Mouse (Mus musculus) thymus, postnatal 4 days (tissue): ENCODE data around the gene Map3k10.
"Not testable (repeated sequence)": the region's sequence is repeated elsewhere in the genome, so short reads cannot be mapped to it uniquely, and the experiment has no call there.

Experiments used
- DNase-seq: peaks from one replicate; pipeline ENCODE4 v3.0.0; 2021

Map3k10 gene

DNA sequence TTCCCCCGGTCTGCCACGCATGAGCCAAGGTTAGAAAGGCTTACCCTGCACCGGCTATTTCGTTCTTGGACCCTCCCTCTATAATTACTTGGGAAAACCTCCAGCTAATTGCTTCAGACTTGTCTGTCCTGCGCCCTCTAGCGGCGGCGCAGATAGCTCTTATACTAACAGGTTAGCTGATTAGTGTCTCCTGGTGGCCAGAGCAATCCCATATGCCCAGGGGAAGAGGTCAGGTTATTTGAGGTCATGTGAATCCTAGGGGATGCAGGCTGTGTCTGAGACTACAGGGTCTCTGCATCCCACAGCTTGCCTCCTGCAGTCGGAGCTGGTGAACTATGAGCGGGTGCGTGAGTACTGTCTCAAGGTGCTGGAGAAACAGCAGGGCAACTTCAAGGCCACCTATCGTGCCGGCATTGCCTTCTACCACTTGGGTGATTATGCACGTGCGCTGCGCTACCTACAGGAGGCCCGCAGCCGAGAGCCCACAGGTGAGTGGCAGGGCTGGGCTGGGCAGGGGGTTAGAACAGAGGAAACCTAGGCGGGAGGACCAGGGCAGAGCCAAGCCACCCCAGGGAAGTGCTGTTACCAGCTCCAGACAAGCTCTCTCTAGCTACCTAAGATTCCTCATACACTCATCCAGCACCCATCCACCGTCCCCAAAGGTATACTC is 19.7 kb downstream of the Map3k10 start:
- peak; percentile 62 for DNase-seq

DNA sequence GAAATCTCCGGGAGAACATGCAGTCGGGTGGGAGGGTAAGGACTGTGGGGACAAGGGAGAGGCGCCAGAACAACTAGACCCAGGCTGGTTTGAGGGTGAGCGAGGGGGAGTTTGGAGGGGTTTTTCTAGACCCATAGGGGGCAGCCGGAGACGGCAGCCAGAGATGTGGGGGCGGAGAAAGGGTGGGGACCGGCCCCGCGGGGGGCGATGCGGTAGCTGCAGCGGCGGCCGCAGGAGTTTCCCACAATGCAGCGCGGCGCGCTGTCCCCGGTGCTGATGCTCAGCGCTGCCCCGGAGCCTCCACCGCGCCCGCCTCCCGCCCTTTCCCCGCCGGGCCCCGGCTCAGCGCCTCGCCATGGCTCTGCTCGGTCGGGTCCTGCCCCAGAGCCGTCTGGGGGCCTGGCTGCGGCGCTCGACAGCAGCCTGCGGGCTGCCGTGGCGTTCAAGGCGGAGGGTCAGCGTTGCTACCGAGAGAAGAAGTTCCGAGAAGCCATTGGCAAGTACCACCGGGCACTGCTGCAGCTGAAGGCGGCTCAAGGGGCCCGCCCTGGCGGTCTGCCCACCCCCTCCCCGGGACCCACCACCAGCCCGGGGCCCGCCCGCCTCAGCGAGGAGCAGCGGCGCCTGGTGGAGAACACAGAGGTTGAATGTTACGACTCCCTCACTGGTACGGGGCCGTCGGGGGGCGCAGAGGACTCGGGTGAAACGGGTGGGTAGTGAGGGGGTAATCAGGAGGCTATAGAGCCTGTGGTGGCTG is 20.5 kb downstream of the Map3k10 start, which contains the start of gene Ttc9b:
TSS of gene Ttc9b (plus strand) at position 235 of the 757 bp plus-strand sequence.
- DNase-seq, result peak; percentile 85

DNA sequence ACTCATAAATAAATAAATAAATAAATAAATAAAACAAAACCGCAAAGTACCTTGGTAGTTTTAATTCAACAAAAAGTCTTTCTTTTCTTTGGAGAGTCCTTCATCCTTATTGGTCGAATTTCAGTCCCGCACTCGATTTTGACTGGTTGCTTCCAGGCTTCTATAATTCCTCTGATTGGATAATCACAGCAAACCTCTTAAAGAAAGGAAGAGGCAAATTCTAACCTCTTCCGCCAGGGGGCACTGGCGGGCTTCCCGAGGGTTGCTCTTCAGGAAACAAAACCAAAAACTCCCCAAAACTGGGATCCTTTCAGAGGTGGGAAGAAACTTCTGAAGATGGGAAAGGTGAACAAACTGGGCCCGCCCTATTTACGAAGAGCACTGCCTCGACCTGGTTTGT is 23.4 kb downstream of the Map3k10 start:
- DNase-seq, result peak; percentile 85

DNA sequence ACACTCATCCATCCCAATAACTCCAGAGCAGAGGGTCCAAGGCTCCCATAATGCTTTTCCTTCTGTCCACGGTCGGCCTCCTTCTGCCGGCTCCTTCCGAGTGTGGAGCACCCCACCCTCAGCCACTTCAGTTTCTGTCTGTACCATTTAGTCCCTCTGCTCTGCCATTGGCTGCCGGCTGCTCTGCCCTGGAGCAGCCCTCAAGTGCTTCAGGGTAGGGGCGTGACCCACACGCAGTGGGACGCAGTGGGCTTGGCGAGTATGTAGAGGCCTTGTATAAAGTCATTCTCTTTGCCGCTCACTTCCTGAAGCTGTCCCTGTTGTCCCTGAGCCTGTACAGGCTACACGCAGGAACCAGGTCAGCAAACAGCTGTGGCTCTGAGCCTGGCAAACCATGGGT is 24.7 kb downstream of the Map3k10 start:
- no peak for DNase-seq

DNA sequence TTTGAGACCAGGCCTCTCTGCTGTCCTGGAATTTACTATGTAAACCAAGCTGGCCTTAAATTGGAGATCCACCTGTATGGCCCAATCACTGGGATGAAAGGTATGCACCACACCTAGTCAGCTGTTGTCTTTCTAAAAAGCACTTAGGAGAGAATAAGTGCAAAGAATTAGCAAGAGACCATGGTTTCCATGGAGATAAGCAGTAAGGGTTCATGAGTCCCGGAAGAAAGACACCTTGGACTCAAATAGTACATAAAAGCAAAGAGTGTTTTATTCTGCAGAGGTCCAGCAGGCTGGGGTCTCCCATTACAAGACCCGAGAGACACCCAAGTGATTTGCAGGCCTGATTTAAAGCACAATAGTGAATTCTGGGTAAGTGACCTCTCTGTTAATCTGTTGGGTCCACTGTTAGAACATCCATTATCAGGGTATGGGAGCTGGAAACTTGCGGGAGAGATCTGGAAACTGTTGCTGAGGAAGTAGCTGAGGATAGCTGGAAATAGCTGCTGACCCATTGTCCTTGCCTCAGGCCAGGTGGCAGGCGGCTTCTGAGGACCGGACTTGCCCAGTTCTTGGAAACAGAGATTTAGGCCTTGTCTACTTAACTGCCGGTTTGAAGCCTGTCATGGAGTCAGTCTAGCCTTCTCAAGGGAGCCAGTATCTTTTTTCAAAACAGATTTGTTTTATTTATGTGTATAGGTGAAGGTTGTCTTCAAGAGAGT is 27.0 kb downstream of the Map3k10 start:
- DNase-seq, result no peak

DNA sequence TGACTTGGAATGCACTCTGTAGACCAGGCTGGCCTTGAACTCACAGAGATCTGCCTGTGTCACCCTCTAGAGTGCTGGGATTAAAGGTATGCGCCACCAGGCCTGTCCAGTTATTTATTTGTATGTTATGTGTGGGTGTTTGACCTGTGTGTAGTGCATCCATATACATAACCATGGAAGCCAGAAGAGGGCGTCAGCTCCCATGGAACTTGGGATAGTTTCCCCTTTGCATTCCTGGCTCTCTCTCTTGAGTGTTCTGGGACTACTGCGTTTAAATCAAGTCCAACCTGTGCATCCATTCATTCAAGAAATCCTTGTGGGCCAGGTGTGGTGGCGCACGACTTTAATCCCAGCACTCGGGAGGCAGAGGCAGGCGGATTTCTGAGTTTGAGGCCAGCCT is 27.9 kb downstream of the Map3k10 start:
- no peak for DNase-seq

DNA sequence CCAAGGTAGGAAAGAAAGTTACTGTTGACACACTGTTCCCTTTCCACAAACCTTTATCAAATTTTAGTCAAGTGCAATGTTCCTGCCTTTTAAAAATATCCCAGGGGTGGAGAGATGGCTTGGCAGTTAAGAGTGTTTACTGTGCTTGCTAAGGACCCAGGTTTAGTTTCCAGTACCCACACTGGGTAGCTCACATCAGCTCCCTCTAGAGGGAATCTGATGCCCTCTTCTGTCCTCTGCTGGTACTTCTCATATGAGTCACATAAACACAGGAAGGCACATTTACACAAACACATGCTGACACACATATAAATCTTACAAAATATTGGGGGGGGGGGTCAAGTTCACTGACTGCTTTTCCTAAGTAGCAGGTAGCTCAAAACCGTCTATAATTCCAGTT is 29.9 kb downstream of the Map3k10 start:
- DNase-seq, result no peak

DNA sequence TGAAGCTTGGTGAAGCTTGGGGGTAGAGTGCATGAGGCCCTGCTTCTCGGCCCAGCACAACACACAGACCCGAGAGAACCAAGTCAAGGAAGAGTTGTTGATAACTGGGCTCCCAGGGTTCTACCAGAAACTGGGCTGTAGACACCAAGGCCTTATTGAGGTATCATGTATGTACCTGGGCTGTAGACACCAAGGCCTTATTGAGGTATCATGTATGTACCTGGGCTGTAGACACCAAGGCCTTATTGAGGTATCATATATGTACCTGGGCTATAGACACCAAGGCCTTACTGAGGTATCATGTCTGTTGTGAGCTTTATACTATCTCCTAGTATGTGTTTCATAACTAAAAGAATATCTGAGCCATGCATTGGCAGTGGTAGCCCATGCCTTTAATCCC is 39.3 kb downstream of the Map3k10 start:
- DNase-seq, result not testable (repeated sequence)

DNA sequence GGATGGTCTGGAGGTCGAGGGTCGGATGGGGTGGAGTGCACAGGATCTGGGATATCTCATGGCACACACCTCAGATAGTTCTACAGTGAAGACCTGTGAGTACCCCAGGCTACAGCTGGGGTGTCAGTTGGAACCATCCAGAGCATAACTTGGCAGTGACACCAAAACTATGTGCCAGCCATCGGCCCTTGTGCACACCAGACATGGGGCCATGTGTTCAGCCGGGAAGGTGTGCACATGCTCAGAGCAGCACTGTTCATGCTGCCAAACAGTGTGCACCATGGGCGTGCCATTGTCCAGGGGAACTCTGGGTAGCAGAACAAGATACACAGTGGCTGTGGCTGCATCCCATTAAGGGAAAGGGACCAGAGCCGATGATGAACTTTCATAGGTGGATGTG is 39.7 kb downstream of the Map3k10 start:
- DNase-seq, result no peak

DNA sequence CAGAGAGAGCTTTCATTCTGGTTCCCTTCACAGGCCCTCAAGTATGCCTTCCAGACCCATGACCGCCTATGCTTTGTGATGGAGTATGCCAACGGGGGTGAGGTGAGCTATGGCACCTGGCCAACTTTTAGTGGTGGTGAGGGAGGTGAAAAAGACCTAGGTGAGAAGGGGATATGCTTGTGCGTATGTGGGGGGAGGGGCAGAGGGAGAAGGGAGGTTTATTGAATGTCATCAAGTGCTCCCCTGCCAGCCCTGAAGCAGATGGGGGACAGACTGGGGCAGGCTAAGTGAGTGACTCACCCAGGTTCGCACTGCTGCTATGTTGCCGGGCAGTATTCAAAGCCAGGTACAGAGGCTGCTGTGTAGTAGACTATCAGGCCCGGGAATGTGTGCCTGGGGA is 41.2 kb downstream of the Map3k10 start:
- DNase-seq, result no peak

DNA sequence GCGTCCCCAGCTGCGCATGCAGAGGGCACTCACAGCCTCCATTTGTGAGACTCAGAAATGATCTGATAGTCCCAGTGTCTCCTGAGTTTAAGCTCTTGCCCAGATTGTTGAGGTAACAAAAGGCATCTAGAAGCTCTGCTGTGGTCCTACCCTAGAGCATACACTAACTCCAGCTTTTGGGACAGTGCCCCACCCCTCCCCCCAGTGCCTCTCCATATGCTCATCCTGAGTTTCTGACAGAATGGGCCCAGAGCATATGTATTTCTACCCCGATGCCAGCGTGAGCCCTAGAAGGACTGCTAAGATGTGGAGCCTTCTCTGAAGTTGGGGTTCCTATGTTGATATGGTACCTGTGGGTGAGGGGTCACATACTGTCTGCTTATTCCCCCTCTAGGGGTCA is 43.0 kb downstream of the Map3k10 start:
- no peak for DNase-seq

DNA sequence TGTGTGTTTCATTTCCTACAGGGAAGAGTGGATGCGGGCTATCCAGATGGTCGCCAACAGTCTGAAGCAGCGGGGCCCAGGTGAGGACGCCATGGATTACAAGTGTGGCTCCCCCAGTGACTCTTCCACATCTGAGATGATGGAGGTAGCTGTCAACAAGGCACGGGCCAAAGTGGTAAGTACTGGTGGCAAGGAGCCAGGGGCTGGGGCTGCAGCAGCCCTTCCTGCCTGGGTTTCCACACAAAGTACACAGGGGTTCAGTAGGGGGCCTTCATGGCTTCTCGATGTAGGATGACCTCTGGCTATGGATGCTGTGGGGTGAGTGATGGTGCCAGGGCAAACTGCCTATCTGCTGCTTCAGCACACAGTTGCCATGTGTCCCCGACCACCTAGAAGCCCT is 45.6 kb downstream of the Map3k10 start:
- not testable (repeated sequence) for DNase-seq

DNA sequence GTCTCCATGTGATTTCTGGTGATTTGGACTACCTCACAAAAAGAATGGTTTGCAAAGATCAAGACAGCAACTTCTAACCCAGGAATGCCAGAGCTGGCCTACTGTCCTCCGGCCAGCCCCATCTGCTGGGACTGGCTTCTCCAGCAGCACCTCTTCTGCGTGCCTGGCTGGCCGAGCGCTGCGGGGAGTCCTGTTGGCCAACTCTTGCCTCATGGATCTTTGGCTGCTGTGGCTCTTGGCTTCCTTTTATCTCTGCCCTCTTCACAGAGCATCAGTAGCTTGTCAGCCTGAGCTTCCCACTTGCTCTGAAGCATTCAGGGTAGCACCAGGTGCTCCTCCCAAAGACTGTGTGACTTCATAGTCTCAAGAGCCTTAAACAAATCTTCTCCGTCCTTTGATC is 46.2 kb downstream of the Map3k10 start:
- no peak for DNase-seq

DNA sequence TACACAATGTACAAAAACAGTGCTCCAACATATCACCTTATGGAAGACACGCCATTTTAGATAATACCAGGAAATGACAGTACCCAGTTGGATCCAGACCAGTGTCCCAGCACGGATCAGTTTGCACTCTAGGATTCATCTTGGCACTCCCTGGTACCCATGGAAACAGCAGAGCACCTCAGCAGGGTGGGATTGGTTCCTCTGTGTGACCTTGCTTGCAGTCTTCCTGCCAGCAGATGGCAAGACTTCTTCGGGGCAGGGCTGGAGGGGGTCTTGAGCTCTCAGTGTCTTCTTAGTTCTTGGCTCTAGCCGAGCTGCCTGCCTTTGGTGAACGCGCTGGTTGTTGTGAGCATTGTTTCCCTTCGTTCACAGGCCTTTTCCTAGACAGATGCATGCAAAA is 46.7 kb downstream of the Map3k10 start:
- no peak for DNase-seq

DNA sequence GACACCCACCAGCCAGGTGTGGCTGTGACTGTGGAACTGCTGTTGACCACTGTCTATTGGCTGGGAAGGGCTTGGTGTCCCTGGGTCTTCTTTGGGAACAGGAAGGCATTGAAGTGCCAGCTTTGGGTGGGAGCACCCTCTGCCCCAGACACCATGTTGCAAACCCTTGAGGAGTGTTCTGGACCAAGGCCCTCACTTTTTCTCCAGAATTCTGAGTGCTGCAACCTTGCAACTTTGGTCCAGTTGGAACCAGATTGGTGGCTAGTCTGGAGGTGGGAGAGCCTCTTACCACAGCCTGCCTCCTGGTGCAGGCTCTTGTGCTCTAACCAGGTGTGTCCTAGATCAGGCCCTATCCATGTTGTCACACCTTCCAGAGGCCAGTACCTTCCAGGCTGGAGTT is 49.4 kb downstream of the Map3k10 start:
- DNase-seq, result no peak

DNA sequence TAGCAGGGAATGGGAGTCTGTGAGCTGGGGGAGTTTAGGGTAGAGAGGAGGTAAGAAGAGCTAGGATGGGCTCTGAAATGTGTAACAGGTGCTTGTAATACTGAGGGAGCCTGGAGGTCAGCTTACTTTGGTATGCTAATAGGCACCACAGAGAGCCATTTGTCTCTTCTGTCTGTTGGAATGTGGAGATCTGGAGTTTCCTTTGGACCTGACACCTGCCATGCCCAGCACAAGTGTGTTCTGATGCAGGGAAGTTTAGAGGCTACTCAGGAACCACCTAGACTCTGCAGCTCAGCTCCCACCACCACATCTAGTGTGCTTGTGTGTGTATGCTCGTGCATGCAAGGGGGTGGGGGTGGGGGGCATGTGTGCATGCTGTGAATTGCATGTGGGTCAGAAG is 52.2 kb downstream of the Map3k10 start:
- no peak for DNase-seq

DNA sequence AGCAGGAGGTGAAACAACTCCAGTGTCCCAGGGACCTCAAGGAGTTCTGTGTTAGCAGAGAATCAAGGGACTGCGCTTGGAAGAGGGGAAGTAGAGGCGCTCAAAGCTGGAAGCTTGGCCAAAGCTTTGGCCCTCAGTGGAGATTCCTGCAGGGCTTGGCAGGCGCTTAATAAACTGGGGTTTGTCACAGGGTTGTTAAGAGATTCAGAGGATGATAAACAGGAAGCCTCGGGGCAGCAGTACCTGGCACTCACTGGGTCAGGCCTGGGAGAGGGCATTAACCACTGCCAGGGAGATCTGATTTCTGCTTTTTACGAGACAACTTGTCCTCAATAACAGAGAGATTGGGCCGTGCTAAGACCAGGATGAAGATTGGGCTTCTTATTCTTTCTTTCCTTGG is 53.4 kb downstream of the Map3k10 start:
- no peak for DNase-seq

DNA sequence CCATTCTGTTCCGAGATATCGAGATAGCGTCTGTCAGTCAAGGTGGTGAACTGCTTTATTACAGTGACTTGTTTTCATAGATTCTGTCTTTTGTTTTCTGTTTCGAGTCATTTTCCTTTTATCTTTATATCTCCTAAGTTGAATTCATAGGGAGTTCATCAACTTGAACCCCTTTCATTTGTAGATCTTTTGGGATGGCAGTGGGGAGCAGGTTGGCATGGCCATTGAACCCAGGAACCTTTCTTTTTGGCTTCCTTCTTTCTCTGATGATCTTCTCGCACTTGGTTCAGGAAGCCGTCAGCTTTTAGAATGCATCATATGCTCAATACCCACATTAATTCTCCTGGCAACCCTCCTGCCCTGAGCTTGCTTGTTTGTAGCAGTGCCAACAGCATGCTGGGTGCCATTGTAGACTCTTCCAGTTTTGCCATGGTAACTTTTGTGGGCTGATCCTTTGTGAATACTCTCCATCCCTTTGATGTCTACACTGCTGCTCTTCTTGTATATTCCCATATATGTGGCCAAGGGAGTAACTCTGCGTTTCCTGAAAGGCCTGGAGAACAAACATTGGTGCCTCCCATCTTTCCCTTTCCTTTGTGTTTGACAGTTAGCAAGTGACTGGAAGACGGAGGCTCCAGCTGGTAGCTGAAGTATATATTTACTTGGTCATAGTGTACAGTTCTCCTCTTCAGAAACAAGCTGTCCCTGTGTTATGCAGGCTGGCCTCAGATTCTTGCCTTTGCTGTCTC is 60.5 kb downstream of the Map3k10 start:
- DNase-seq, result no peak

DNA sequence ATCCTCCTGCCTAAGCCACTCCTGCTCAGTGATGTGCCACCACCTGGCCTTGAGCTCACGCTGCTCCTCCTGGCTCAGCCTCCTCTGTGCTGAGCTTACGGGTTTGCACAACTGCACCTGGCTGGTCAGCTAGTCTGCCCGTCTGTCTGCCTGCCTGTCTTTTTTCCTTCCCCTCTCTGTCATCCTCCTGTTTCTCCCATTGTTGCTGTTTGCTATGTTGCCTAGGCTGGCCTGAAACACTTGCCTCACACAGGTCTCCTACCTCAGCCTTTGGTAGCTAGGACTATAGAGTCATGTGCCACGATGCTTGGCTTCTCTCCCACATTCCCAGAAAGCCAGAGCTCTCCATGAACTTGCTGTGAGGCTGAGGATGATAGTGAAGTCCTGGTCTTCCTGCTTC is 61.5 kb downstream of the Map3k10 start:
- DNase-seq, result no peak

DNA sequence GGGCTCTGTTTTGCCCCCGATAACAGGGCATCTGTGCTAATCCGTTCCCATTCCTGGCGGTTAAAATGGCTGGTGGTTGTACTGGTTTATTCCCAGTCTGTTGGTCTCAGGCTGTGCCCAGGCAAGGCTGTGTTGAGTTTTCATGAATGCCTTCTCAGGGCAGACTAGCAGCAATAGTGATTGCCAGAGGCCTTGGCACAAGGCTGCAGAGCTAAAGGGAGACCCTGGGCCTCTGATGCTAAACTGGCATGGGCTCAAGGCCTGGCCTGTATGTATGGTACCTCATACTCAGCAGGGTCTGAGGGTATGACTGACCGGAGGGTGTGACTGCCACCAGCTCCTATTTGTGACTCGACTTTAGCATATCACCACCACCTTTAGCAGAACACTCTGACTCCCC is 63.5 kb downstream of the Map3k10 start:
- no peak for DNase-seq

DNA sequence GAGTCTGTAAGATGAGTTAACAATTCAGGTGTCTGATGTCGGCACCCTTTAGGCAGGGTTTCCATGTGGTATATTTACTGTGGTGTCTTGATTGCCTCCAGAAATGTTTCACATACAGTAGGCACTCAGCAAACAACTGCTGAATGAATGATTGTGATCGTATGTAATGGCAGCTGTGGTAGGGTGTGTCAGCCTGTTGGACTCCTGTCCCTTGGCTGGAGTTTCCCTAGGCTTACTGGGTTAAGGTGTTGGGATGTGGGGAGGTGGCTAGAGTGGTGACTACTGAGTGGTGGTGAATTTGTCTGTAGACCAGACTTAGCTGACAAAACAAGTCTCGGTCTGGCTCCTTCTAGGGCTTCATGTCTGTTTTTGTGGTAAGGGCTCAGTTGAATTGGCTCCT is 64.0 kb downstream of the Map3k10 start:
- no peak for DNase-seq

DNA sequence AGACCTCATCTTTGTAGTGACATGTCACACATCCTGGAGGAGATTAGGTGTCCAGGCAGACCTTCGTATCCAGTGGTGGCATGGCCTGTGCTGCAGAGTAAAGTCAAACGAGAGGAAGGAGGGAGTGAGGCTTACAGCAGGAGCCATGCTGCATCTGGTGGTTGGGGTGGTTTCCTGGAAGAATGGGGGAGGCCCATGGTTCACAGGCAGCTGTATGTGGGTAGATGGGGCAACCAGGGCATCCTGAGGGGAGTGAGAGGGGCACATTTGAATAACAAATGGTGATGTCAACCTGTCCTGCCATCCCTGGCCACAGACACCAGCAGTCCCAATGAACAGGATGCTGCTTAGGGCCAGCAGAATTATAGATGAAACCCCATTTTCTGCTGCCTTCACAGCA is 64.7 kb downstream of the Map3k10 start:
- DNase-seq, result peak; percentile 31

DNA sequence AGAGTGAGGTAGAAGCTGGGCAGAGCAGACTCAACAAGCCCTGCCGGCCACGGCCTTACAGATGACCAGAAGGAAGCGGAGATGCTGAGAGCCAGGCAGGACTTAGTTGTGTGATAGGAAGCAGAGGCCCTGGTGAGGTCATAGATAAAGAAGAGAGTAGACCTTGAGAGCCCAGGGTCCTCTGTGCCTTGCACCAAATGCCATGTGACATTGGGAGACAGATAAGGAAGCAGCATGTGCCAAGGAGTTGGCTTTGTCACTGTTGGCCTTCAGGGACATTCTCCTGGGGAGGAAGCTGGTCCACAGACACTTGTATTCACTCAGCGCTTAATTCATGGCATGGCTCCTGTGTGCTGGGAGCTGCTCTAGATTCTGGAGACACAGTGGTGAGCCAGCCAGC is 65.1 kb downstream of the Map3k10 start:
- DNase-seq, result no peak
